Mouse (Mus musculus) kidney, postnatal 4 days (tissue): ENCODE data around the gene Sppl2a.
"Not testable (repeated sequence)": the region's sequence is repeated elsewhere in the genome, so short reads cannot be mapped to it uniquely, and the experiment has no call there.

Experiments
- DNase-seq, 2 experiments: peaks; one replicate each; pipeline ENCODE4 v3.0.0; 2021; ENCODE audit warnings: mixed read lengths in 2 of 2

Sppl2a gene

DNA sequence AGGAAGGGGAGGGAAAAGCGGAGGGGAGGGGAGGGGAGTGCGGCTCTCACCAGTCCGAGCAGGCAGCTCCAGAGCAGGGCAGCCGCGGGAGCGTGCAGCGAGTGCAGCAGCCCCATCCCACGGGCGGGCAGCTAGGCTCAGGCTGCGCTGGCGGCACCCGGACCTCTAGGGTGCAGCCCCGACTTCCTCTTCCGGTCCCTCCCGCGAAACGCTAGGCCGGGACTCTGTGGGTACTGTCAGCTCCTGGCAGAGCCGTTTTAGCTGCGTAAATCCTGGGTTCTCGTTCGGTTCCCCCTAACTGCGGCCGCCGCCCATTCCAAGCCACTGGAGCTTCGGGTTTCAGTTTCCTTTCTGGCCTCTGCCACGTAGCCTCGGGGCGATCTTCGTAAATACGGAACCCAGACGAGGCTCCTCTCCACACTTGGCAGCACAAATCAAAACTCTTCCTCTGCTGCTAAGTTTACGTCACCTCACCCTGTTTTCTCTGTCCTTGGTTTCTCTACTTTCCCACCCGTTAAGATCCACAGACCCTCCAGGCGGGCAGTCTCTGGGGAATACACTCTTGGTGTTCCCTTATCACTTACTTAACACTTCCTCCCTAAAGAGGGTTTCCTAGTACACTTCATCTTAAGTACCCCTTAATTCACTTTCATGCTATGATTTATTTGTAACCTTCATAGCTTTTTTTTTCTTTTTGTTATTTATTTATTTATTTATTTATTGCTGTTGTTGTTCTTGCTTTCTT is at the start of gene Sppl2a:
Gene Sppl2a, minus strand, starts transcription at position 339 of the 745 bp plus-strand sequence.
- peak; percentile 90 to 96 for DNase-seq

DNA sequence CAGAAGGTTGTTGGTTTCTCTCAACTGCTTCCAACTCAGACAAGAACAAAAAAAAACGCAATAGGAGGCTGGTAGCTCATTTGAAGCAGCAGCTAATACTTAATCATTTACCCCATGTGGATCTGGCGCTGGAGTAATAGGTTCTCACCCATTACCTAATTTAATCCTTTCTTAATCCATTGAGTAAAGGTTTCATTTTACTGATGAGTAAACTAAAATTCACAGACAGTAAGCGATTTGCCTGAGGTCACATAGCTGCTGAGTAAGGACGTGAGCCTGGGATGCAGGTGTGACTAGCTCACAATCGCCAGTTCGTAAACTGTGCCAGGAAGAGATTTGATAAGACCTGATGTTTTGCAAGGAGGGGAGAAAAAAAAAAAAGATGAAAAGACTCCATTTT is 44.4 kb upstream of the Sppl2a start:
- no peak for DNase-seq

DNA sequence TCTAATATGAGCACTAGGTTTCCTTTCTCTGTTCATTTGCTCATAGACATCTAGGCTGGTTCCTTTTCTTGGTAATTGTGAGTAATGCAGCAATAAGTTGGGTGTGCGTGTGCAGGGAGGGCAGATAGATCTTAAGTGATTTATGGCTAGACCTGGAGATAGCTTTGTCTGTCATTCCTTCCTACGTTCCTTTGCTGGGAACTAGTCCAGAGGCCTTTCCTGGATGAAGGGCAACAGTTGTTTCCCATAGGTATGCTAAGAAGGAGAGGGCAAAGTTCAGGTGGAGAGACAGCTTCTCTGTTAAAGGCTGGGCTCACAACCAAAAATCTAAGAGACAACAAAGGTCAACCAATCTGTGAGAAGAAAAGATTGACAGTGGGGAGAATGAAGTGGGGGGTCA is 28.7 kb upstream of the Sppl2a start:
- DNase-seq: no peak

DNA sequence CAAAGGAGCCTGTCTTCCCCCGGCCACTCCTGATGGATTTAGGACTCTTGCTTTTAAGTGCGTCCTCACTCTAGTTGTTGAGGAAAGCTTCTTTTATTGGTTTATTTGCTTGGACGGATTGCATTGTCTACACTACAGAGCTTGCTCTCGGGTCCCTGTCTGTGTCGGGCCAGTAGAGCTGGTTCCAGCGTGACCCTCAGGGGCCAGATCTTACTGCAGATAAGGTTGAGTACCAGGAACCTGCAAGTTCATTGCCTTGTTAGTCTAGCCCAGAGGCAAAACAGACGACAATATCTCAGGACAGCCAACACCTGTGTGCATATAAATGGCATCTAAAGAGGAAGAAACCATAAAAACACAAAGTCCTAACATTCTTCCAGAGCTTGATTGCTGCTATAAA is 22.6 kb upstream of the Sppl2a start:
- peak in 1 of 2 experiments; percentile 9 for DNase-seq

DNA sequence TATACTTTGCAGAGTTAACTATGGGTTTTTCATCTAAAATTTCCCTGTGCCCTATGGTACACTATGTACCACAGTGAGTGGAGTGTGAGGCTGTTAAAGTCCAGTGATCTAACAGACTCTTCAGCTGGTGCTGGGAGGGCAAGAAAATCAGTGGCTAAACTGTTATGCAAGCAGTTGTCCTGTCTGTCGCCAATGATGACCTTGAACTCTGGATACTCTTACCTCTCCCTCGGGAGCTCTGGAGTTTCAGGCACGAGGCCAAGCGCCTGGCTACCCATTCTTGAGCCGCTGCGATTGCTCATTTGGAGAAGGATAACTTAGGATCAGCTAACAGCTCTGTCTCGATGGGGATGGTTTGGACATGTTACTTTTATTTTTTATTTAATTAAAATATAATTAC is 18.1 kb upstream of the Sppl2a start:
- DNase-seq: peak; percentile 37 to 50

DNA sequence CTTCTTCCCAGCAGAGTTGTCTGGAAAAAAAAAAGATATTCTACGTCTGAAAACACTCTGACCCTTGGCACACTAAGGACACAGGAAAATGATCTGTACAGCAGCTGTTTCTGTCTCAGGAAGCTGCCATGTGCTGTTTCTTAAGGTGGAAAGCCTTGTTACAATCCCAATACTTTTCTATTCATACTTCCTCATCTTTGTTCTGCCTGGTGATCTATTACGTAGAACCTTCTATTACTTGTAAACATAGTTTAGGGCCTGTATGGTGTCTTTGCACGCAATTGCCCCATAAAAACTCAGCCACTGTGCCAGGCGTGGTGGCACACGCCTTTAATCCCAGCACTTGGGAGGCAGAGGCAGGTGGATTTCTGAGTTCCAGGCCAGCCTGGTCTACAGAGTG is 17.4 kb upstream of the Sppl2a start:
- no peak for DNase-seq

DNA sequence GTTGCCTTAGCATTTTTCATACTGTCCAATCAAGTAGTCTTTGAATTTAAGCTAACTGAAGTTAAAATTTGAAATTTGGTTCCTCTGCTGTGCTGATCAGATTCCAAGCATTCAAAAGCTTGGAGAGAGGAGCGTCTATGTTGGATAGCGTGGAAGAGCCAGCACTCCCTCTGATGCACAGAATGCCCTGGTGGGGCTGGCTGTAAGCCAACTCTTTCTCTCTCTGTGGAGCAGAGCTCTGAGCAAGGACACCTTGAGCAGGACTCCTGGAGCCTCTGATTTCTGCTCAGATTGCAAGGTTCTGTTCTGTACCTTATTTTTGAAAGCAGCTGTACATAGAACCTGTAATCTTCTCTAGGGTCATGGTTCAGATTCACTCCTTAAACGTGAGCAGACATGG is 16.8 kb upstream of the Sppl2a start:
- DNase-seq: peak; percentile 44 to 58

DNA sequence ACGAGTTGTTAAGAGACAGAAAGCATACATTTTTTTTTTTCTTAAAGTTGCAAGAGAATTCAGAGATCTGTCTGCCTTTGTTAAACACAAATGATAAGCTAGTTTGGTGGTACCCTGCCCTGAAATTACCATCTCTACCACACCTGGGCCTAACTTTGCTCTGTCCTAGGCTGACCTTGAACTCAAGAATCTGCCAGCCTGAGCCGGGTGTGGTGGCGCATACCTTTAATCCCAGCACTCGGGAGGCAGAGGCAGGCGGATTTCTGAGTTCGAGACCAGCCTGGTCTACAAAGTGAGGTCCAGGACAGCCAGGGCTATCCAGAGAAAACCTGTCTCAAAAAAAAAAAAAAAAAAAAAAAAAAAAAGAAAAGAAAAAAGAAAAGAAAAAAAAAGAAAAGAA is 16.3 kb upstream of the Sppl2a start:
- DNase-seq: not testable (repeated sequence)

DNA sequence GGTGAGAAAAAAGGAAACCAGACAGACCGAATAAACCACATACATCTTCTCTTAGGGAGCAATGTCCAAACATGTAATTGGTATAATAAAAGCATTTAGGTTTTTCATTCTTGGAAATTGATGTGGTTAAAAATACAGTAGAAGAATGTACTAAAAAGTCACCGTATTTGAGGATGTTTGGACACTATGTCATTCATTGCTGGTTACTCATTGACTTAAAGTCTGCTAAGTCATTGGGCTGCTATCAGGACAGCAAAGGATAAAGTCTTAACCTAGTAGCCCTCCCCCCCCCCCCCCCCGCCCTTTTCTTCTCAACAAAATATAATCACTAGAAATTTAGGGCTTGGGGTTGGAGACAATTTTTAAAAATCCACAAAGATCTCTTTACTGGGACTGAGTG is 15.2 kb upstream of the Sppl2a start:
- no peak for DNase-seq

DNA sequence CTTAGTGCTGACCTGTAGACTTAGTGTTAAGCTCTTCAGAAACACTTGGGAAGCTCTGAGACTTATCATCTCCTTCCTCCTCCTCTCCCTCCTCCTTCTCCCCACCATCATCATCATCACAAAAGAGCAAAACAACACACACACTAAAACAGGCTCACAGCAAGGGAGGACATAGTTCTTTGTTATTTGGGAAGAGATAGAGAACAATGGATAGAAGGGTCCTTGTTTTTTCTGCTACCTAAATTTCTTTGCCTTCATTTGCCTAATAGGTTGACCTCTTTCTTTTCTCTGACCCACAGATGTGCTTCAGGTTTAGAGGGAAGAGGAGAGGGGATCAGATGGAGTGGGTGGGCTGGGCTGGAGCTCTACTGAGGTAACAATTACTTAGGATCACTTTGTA is 14.6 kb upstream of the Sppl2a start:
- DNase-seq: no peak

DNA sequence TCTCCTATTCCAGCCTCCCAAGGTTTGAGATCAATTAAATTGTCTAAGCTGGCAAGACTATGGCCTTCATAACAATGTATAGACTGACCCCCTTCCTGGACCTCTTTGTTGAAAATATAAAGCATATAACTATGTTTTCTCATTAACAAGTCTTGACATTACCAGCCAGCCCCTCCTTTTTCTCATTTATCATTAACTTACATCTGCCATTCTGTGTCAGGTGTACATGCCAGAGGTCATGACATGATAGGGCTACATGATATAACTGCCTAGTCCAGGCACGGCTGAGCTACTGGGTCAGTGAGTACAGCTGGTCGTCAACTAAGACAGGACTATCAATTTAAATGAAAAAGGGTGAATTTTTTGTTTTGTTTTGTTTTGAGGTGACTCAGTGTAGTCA is 10.2 kb upstream of the Sppl2a start:
- no peak for DNase-seq

DNA sequence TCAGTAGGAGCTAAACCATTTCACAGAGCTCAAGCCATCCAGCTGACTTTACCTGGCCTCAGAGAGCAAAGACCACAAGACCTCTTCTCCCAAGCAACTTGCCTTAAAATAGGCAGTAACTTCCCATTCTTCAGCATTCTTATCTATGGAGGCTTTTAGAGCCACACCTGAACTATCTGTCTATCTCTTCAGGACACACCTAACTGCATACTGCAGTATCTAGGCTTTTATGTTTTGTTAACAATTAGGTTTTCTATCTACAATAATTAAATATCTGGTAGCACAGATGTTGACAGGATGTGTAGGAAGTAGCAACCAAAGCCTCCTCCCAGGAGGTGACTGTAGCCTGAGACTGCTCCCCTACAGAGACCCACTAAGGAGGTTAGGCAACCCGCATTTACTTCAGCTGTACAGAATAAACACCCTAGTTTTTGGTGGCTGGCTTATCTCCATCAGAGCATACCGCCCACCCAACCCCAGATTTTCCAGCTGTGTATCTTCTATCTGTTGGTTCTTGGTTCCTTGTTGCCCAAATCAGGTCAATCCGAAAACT is 7.4 kb upstream of the Sppl2a start:
- no peak for DNase-seq

DNA sequence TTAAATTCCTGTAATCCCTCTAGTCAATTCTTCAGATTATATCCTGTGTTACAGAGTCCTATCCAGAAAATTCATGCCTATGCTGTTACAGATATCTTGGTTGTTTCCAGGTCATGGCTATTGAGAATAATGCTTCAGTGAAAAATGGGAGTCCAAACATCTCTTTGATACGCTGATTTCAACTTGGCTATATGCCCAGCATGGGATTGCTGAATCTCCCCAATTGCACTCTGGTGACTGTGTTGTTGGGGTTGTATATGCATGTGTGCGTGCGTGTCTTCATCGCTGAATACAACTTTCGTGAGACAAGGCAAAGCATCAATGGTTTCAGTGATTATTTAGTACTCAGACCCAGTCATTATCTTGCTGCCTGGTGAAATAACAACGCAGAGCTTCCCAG is 5.0 kb upstream of the Sppl2a start:
- DNase-seq: no peak

DNA sequence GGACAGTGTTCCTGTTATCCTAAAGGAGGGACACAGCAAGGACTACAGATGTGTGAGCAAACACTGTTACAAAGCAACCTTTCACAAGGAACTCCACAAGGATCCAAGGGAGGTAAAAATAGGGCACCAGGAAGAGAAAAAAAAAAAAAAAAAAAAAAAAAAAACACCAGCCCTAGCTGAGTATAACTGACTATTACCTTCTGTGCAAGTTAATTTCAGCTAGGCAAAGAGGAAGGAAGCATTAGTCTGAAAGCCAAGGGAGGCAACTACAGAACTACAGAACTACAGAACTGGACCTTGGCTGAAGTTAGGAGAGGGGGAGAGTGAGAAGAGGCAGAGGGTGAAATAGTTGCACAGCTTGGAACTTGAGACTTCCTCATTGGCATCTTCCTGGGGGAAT is 886 bp upstream of the Sppl2a start:
- no peak for DNase-seq

DNA sequence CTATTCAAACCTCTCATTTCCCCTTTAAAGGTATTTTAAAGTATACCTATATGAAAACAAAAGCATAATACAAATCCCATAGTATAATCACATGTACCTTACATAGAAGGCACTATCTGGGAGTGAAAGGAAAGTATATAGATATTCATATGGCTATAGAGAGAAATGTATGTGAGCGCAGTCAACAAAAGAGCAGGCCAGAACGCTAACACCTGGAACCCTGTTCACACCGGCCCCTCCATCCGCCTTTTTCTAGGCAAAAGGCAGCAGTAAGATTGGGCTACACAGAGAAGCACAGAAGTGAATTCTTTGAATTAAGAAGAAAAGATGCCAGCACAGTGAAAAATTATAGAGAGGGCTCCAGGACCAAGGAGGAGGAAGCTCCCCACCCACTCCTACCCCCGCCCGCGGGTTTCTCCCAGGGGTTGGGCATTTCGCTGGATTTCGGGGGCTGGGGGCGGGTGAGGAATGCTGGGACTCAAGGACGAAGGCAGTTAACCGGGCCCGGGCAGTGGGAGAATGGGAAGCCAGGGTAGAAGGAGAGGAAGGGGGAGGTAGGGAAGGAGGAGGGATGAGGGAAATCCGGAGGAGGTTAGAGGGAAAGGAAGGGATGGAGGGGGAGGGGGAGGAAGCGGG is 656 bp downstream of the Sppl2a start:
- no peak for DNase-seq

DNA sequence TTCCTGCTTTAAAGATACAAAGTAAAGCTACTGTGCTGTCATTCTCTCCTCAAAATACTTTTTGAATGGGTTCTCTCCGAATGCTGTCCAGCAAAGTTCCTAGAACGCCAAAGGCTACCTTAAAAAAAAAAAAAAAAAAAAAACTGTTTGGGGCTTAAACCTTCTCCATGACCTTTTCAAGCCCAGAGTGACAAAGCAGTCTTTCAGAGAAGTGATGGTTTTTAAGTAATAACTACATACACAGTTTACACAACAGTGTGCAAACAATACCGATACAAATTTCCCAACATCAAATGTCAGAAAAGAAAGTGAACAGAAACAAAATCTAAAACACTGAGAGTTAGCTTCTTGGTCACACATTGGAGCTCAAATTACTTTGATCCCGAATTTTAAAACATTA is 1.3 kb downstream of the Sppl2a start:
- no peak for DNase-seq

DNA sequence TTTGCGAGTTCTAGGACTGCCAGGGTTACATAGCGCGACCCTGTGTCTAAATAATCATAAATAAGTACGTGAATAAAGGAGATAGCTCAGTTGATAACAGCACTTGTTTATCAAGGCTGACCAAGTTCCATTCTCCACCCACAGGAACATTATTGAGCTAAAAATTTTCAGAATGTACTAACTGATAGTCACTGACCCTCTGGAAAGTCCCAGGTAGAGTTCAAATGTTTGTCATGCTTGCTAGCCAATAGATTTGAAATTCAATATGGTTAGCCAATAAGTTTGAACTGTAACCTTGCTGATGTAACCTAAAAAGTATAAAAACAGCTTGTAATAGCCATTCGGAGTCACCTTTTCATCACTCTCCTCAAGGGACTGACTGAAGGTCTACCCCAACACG is 4.4 kb downstream of the Sppl2a start:
- no peak for DNase-seq

DNA sequence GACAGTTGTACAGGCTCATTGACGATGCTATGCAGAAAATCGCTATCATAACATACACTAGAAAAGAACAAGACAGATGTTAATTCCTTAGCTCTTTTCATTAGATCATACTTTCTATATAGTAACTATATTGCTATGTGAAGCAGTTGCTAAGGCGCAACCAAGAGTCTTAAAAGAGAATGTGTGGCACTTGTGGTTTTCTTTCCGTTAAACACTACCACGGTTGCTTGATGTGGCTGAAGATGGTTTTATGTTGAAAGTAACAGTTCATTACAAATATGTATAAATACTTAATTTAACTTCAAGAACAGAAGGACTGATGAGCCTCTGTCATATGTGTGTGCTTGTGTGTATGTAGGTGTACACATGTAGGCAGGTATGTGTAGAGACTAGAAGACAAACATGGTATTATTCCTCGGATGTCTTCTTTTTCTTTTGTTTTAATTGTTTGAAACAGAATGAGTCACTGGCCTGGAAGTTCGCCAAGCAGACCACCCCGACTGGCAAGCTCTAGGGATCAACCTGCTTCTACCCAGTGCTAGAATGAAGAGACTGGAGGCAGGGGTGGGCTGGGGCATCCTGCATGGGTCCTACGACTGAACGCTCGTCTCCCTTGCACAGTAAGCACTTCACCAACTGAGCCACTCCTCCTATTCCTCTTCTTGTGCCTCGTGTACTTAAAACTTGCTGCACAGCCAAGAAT is 12.5 kb downstream of the Sppl2a start:
- no peak for DNase-seq

DNA sequence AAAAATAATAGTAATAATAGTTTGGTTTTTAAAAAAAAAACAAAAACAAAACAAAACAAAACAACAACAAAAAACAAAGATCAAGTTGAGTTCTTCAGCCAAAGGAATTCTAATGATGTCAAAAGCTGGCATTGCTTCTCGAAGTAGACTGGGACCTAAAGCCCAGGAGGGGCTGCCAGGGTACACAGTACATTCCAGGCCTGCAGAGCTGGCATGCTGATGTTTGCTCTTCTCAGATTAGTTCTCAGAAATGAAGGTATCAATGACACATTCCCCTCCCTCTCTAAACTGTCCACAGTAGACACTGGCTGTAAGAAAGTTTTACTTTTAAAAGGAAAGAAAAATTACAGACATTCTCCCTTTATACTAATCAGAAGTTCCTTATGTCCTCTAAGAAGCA is 16.8 kb downstream of the Sppl2a start:
- no peak for DNase-seq

DNA sequence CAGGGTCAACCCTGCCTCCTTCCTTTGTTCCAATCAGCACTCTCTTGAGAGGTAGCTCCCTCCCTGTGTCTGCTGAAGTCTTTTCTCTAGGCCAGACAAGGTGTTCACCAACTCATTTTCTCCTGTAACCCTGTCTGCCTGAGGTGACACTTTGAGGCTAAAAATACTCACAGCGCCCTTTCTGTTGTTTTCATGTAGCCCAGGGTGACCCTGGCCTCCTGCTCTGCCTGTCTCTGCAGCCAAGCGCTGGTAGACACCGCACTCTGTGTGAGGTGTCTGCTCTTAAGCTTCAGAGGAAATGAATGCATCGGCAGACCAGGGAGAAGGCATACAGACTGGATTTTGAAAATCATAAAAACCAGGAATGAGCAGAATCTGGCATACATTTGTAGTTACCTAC is 18.9 kb downstream of the Sppl2a start:
- no peak for DNase-seq

DNA sequence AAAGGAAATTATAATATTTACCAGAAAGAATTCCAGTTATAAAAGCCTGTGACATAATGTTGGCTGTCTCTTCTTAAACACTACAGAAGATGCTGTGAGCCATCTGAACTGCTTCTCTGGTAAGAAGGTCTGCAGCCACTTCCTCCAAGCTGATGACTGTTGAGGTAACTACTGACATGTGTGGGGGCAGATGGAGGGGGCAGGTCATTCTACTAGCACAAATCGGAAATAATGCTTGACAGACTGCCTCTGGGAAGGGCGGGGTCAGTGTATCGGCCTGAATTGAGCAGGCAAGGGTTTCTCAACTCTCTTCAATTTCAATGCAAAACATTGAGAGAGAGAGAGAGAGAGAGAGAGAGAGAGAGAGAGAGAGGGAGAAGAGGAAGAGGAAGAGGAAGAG is 28.9 kb downstream of the Sppl2a start:
- no peak for DNase-seq

DNA sequence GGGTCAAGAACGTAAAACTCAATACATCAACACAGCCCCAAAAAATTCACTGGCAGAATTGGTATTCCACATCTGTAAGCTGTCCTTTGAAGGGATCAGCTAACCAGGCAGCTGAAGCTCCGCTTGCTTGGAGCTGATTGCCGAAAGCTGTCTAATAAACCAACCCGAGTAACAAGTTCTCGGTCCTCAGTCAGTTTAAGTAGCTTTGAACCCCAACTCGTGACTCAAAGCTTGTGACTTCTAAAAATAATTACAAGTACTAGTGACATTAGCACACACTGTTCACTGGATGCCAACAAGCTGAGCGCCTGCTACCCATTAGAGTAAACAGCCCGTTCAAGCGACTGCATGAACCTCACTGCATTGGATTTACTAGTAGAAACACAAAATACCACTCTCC is 35.5 kb downstream of the Sppl2a start:
- peak in 1 of 2 experiments; percentile 24 for DNase-seq

DNA sequence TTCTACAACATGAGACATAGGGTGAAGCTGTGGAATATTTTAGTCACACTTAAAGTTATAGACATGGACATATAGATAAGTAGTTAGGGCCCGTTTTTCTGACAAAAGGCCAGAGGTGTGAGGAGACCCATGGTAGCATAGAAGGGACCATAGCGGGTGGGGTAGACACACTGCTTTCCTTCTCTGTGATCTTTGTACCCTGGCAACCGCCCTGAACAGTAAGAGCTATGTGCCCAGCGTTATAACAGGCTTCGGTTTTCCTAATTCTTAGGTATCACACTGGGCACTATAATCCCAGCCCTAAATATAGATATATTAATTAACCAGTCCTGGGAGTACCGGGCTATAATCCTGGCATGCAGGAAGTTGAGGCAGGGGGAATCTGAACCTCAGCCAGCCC is 36.1 kb downstream of the Sppl2a start:
- DNase-seq: no peak

DNA sequence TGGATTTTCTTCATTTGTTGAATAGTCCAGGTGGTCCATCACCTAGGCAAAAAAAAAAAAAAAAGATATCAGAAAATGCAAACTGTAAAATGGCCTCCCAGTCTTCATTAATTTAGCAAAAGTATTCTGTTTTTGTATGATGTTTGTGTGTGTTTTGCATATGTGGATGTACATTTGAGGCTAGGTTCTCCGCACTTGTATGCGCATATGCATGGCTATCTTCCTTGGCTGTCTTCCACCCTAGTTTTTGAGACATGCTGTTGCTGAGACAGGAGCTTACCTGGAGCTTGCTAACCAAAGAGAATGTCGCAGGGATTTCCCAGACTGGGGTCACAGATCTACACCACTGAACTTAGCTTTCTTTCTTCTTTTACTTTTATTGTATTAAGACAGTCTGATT is 38.8 kb downstream of the Sppl2a start:
- DNase-seq: no peak
